Mouse (Mus musculus): ENCODE measurements around the gene Traf2. TPM values are rescaled to one million over a fixed set of nuclear protein-coding genes. Genes with fewer than 3 reads are reported as not detected.
A peak's percentile ranks its signal among the peaks of the same experiment; 100 is the strongest.

Traf2 gene
- polyA plus RNA-seq, 1 experiment from 2014 or later, result 10.6 TPM

DNA sequence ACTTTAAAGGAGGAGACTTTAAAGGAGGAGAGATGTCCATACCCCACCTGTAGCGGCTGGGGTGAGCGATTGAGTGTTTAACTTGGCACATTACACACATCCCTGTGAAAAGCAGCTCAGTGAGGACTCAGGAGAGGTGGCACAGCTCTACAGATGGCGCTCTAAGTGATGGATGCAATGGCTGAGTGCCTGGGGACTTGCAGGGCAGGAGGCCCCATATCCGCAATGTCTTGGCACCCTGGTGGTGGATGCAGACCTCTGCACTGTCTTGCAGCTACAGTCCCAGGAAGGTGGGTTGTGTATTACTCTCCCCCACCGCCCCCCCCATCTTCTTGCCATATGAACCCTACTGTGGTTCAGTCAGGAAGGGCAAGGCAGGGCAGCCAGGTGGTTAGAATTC lies 39.8 kb downstream of the Traf2 start:
- WGBS (ENCODE audit: insufficient replicate concordance), result 52% methylated on average over 5 of the region's 5 CpGs
- no peak for ATAC-seq

DNA sequence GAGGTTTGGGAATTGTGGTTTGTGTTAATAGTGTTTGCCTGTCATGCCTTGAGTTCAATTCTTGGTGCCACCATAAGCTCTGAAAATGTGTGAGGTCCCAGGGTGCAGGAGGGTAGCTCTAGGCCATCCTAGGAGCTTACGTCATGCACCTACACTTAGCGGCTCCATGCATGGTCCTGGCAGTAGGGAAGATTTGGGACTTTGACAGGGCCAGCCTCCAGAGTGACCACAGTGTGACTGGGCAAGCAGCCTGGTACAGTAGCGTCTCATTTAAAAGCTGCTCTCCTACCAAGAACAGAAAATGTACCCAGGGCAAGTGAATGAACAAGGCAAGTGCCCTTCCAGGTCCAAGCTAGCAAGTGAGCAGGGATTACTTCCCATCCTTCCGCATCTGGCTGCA lies 40.9 kb downstream of the Traf2 start:
- ATAC-seq, result no peak
- H3K4me3 ChIP-seq (ENCODE audit: low read depth, low read length), result no peak overlapping the region
- H3K9ac ChIP-seq (replicated peaks), result no peak overlapping the region
- no peaks in the 10 kb centered on the region for H3K27me3 ChIP-seq (ENCODE audit: insufficient read depth, low read length)
- no peak overlapping the region for H3K4me2 ChIP-seq (ENCODE audit: low read depth, low read length)
- H3K36me3 ChIP-seq (replicated peaks; ENCODE audit: insufficient read depth, low read length), result peaks cover 16% of the 10 kb centered on the region
- WGBS (ENCODE audit: insufficient replicate concordance), result 80% methylated on average over 4 of the region's 4 CpGs
- TF ChIP-seq EP300 (IDR thresholded peaks at IDR 0.05; ENCODE audit: low read depth) (no peak), CTCF (IDR thresholded peaks at IDR 0.05; ENCODE audit: low read depth) (no peak)
- H3K9me3 ChIP-seq (ENCODE audit: low read length), result no peaks in the 10 kb centered on the region
- H3K27ac ChIP-seq (ENCODE audit: low read depth), result no peak overlapping the region
- DNase-seq, result no peak
- peaks cover 14% of the 10 kb centered on the region for H3K4me1 ChIP-seq (ENCODE audit: insufficient read depth)

More for the DNA sequence above, 39.8 kb downstream of the Traf2 start:
- Histone ChIP-seq H3K9ac (replicated peaks) (no peak overlapping the region), H3K36me3 (replicated peaks; ENCODE audit: insufficient read depth, low read length) (peaks cover 16% of the 10 kb centered on the region), H3K4me1 (ENCODE audit: insufficient read depth) (peaks cover 4% of the 10 kb centered on the region), H3K4me2 (ENCODE audit: low read depth, low read length) (no peak overlapping the region), H3K27me3 (ENCODE audit: insufficient read depth, low read length) (no peaks in the 10 kb centered on the region), H3K9me3 (ENCODE audit: low read length) (no peaks in the 10 kb centered on the region), H3K27ac (ENCODE audit: low read depth) (no peak overlapping the region), H3K4me3 (ENCODE audit: low read depth, low read length) (no peak overlapping the region)
- DNase-seq, result no peak
- TF ChIP-seq EP300 (IDR thresholded peaks at IDR 0.05; ENCODE audit: low read depth) (no peak), CTCF (IDR thresholded peaks at IDR 0.05; ENCODE audit: low read depth) (peak; percentile 57)

DNA sequence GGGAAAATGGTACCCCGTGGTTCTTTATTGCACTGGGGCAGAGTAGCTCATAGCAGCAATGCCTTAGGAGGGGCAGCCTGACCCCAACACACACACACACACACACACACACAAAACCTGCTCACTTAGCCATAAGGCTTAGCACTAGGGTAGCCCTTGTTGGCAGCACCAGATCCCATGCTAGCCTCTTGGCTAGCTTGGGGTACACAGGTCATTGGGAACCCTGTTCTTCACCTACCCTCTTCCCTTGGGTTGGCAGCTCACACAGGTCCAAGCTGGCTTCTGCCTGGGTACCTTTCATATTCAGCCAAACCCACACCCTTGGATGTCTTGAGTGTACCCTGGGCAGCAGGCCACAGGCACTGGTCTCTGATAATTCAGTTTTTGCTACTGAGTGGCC lies 41.7 kb downstream of the Traf2 start:
- Histone ChIP-seq H3K27ac (ENCODE audit: low read depth) (no peak overlapping the region), H3K36me3 (replicated peaks; ENCODE audit: insufficient read depth, low read length) (peaks cover 16% of the 10 kb centered on the region), H3K4me3 (ENCODE audit: low read depth, low read length) (no peak overlapping the region), H3K4me1 (ENCODE audit: insufficient read depth) (peaks cover 19% of the 10 kb centered on the region), H3K9me3 (ENCODE audit: low read length) (no peaks in the 10 kb centered on the region), H3K27me3 (ENCODE audit: insufficient read depth, low read length) (no peaks in the 10 kb centered on the region), H3K9ac (replicated peaks) (no peak overlapping the region), H3K4me2 (ENCODE audit: low read depth, low read length) (no peak overlapping the region)
- 82% methylated on average over 1 of the region's 1 CpGs for WGBS (ENCODE audit: insufficient replicate concordance)
- DNase-seq (no peak), ATAC-seq (no peak)
- TF ChIP-seq EP300 (IDR thresholded peaks at IDR 0.05; ENCODE audit: low read depth), result no peak
- TF ChIP-seq CTCF (IDR thresholded peaks at IDR 0.05; ENCODE audit: low read depth), result no peak

DNA sequence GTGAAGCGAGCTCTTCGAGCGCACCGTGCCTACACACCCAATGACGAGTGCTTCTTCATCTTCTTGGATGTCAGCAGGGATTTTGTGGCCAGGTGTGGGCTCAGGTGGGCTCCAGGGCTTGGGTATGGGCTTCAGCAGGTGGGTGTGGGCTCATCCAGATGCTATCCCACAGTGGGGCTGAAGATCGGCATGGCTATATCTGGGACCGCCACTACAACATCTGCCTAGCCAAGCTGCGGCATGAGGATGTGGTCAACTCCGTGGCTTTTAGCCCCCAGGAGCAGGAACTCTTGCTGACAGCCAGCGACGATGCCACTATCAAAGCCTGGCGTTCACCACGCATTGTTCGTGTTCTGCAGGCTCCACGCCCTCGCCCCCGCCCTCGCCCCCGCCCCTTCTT lies 42.2 kb downstream of the Traf2 start:
- no peak for TF ChIP-seq CTCF (IDR thresholded peaks at IDR 0.05; ENCODE audit: low read depth)
- no peak for TF ChIP-seq EP300 (IDR thresholded peaks at IDR 0.05; ENCODE audit: low read depth)
- peaks cover 22% of the 10 kb centered on the region for H3K4me1 ChIP-seq (ENCODE audit: insufficient read depth)

DNA sequence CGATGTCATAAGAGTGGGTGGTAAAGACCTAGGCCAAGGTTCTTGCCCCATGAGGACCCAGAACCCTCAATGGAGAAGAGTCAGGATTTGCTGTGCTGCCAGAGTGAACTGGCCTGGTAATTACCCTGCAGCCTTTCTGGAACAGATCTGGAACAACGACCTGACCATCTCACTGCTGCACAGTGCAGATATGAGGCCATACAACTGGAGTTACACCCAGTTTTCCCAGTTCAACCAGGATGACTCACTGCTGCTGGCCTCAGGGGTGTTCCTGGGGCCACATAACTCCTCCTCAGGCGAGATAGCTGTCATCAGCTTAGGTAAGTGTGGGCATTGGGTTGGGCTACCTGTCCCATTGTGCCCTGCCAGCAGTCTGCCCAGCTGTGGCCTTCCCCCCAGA lies 44.0 kb downstream of the Traf2 start:
- no peak overlapping the region for H3K9ac ChIP-seq (replicated peaks)
- no peaks in the 10 kb centered on the region for H3K27me3 ChIP-seq (ENCODE audit: insufficient read depth, low read length)
- no peak overlapping the region for H3K27ac ChIP-seq (ENCODE audit: low read depth)
- TF ChIP-seq EP300 (IDR thresholded peaks at IDR 0.05; ENCODE audit: low read depth), result no peak
- peaks cover 22% of the 10 kb centered on the region for H3K4me1 ChIP-seq (ENCODE audit: insufficient read depth)
- WGBS (ENCODE audit: insufficient replicate concordance), result 64% methylated on average over 3 of the region's 3 CpGs
- no peaks in the 10 kb centered on the region for H3K9me3 ChIP-seq (ENCODE audit: low read length)
- 0 out of 2 replicates have a peak overlapping the region, but pooled peaks have one; percentile 95 for H3K4me2 ChIP-seq (ENCODE audit: low read depth, low read length)
- H3K4me3 ChIP-seq (ENCODE audit: low read depth, low read length), result no peak overlapping the region
- ATAC-seq (peak; percentile 44), DNase-seq (no peak)
- peaks cover 16% of the 10 kb centered on the region for H3K36me3 ChIP-seq (replicated peaks; ENCODE audit: insufficient read depth, low read length)

More for the DNA sequence above, 42.2 kb downstream of the Traf2 start:
- Histone ChIP-seq H3K4me3 (ENCODE audit: low read depth, low read length) (no peak overlapping the region), H3K4me2 (ENCODE audit: low read depth, low read length) (no peak overlapping the region), H3K27ac (ENCODE audit: low read depth) (no peak overlapping the region), H3K9me3 (ENCODE audit: low read length) (no peaks in the 10 kb centered on the region), H3K36me3 (replicated peaks; ENCODE audit: insufficient read depth, low read length) (peaks cover 16% of the 10 kb centered on the region), H3K27me3 (ENCODE audit: insufficient read depth, low read length) (no peaks in the 10 kb centered on the region), H3K9ac (replicated peaks) (no peak overlapping the region)
- DNase-seq (no peak), ATAC-seq (no peak)
- WGBS (ENCODE audit: insufficient replicate concordance), result 70% methylated on average over 19 of the region's 19 CpGs

DNA sequence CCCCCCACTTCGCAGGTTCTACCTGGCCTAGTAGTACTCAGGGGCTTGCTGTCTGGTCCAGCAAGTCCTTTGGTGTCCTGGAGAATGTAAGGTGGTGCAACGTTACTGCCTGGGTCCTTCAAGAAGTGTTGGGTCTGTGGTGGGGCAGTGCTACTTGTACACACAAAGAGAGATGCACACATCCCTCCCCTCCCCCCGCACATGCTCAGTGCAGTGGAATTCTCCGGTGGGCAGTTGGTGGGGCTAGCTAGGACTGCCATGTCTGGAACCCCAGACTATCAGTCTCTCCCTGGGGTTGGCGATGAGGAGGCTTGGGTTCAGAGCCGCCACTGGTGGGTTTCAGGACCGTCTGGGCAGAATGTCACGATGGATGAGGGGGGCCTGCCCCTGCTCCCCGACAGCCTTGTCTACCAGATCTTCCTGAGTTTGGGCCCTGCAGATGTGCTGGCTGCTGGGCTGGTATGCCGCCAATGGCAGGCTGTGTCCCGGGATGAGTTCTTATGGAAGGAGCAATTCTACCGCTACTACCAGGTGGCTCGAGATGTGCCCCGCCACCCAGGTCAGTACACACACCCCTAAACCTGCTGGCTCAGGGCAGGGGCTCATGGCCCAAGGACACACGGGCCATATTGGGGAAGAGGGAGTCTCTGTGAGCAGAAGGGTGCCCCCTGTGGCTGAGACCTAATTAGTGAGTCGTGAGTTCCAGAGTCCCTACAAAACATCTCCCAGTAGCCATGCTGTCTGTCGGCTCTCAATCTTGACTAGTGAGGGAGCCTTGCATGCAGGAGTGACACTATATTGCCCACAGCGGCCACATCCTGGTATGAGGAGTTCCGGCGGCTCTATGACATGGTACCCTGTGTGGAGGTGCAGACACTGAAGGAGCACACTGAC lies 44.9 kb downstream of the Traf2 start, which contains the start of gene C8g:
Gene C8g (minus strand): TSS at position 127 of the 894 bp plus-strand sequence.
- H3K4me1 ChIP-seq (ENCODE audit: insufficient read depth), result peaks cover 22% of the 10 kb centered on the region

More for the DNA sequence above, 44.9 kb downstream of the Traf2 start, which contains the start of gene C8g:
- no peaks in the 10 kb centered on the region for H3K9me3 ChIP-seq (ENCODE audit: low read length)
- 76% methylated on average over 20 of the region's 20 CpGs for WGBS (ENCODE audit: insufficient replicate concordance)
- no peaks in the 10 kb centered on the region for H3K27me3 ChIP-seq (ENCODE audit: insufficient read depth, low read length)
- no peak for TF ChIP-seq EP300 (IDR thresholded peaks at IDR 0.05; ENCODE audit: low read depth)
- TF ChIP-seq CTCF (IDR thresholded peaks at IDR 0.05; ENCODE audit: low read depth), result peak; percentile 28; the same call in 1 of the 2 replicates
- no peak for ATAC-seq
- peaks cover 16% of the 10 kb centered on the region for H3K36me3 ChIP-seq (replicated peaks; ENCODE audit: insufficient read depth, low read length)
- H3K4me2 ChIP-seq (ENCODE audit: low read depth, low read length), result peak within 1 kb of the TSS; percentile 95
- H3K4me3 ChIP-seq (ENCODE audit: low read depth, low read length), result peak within 1 kb of the TSS; percentile 84
- peak within 1 kb of the TSS; percentile 88 for H3K27ac ChIP-seq (ENCODE audit: low read depth)
- DNase-seq, result no peak
- peak within 1 kb of the TSS; percentile 97 for H3K9ac ChIP-seq (replicated peaks)

Data from liver, postnatal 0 days (tissue).